Mouse (Mus musculus) heart, adult 8-10 months (tissue): ENCODE data around the gene Psma4. TPM values are rescaled to one million over a fixed set of nuclear protein-coding genes. Genes with fewer than 3 reads are reported as not detected.
"Not testable (repeated sequence)": the region's sequence is repeated elsewhere in the genome, so short reads cannot be mapped to it uniquely, and the experiment has no call there.

Experiments
- DNase-seq: peaks from one replicate; pipeline ENCODE4 v3.0.0; 2022; ENCODE audit warnings: low spot score
- total RNA-seq, 4 experiments: library from RNA; stranded (reverse); gene quantifications; 2 replicates each; pipeline ENCODE4 v1.2.4; 2022

The Psma4 gene
- total RNA-seq = 100 to 1,000 TPM; 112 to 128 (median 120) TPM

DNA sequence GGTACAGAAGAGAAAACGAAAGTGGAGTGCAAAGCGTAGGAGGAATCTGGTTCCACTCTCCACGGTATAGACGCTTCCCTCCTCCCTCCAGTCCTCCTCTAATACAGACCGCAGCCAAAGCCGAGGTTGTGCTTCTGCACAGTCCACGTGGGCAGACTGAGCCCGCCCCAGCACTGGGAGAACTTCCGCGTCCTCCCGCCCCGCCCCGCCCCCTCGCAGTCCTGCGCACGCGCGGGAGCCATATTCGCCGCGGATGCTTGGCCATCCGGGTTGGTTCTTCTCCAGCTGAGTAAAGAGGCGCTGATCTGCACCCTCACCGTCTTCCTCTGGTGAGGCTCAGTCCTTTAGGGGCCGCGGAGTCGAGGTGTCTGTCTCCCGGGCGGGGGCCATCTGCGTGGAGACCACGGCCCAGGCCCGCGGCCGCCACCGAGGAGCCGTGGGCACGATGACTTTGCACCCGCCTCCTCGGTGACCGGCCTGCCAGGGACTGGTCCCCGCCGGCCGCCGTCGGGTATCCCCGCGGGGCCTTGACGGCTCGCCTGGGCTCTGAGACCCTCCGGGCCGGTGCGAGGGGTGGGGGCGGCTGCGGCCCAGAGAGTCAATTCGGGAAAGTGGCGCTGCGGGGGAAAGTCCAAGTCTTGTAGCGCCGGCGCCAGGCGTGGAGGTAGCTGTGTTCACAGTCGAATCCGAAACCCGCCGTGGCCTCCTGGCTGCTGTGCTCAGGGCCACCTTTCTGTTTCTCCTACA, at the start of gene Psma4, which contains the start of gene AY074887:
Gene Psma4 (plus strand): TSS at position 216 of the 747 bp plus-strand sequence.
Gene AY074887 (minus strand): TSS at position 424 of the 747 bp plus-strand sequence.
- DNase-seq = peak; percentile 88

DNA sequence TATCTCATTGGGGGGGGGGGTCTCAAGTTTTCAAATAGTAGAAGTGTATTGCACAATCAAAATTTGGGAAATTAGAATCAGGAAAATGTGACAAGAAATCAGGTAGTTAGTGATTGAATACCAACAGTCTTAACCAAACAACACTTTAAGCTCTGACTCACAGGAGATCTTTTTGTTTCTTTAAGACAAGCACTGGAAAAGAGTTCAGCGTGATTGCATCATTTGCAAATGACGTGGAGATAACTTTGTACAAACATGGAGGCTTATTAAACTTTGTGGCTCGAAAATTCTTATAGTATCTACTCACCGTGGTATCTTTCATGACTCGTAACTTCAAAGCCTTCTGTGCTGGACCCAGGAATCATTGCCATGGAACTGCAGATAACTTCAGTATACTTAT, 41.1 kb upstream of the Psma4 start:
- no peak for DNase-seq

DNA sequence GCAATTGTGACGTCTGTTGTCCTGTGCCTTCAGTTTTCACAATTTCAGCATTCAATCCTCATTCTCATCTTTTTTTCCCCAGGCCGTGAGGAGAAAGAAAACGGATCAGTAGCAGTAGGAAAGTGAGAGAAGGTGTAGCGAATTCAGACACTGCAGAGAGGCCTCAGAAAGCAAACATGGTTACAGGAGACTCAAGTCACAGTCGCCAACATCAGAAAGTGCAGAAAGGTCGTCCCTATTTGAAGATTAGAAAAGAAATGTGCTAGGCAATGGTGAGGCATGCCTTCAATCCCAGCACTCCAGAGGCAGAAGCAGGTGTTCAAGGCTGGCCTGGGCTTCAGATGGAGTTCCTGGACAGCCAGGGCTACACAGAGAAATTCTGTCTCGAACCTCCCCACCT, 35.0 kb upstream of the Psma4 start:
- DNase-seq = no peak

DNA sequence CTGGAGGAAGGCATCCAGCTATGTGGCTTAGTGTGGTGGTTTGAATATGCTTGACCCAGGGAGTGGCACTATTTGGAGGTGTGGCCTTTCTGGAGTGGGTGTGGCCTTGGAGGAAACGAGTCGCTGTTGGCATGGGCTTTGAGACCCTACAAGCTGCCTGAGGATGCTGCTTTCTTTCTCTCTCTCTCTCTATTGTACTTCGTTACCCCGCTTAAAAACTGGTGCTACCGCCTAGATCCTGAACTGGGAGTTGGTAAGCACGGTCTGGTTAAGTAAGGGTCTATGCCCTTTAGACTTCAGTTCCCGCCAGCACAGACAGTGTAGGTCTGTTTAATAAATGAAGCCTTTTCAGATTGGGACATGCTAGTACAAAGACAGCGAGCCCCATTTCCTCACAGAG, 34.2 kb upstream of the Psma4 start:
- no peak for DNase-seq

DNA sequence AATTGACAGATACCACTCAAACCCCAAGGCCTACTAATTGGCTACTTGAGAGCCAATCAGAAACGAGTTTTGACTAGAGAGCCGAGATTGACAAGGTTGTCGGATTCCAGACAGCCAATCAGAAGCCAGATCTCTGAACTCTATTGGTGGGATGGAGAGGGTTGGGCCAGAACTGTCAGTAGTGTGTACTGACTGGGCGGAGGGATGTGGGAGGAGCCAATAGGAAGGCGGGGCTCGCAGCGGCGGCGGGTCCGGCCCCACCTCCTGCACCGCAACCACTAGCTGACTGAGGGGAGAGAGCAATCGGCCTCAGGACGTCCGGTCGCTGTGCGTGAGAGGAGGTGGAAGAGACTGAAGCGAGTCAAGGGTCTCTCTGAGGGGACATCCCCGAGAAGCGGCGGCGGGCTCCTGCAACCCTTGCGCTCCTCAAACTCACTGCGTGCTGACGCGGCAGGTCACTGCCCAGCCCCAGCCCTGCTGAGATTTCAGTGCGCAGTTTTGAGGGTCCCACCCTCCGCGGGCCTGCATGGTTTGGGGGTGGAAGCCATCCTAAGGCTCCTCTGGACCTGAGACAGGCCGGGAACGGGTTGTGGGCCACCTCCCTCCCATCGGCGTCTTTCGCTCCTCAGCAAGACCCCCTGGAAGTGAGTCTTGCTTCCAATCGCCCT, 33.4 kb upstream of the Psma4 start, which contains the start of gene Hykk:
Gene Hykk (plus strand): TSS at position 274 of the 668 bp plus-strand sequence.
- peak; percentile 90 for DNase-seq

DNA sequence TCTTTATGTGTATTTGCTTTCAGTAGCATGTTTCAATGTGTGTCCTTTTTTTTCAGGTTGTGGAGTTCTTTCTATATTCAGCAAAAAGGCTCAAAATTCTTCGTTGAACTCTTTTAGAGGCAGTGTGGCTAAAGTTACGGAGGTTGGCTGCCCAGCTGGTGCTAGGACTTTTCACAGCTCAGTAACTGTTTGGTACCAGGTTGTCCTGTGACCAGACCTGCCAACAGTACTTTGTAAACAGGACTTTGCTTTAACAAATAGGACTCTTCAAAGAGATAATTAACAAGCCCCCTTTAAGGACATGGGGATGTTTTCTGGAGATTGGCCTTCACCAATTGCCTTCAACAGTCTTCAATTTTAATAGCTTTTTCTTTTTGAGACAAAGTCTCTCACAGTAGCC, 32.4 kb upstream of the Psma4 start:
- DNase-seq = no peak

DNA sequence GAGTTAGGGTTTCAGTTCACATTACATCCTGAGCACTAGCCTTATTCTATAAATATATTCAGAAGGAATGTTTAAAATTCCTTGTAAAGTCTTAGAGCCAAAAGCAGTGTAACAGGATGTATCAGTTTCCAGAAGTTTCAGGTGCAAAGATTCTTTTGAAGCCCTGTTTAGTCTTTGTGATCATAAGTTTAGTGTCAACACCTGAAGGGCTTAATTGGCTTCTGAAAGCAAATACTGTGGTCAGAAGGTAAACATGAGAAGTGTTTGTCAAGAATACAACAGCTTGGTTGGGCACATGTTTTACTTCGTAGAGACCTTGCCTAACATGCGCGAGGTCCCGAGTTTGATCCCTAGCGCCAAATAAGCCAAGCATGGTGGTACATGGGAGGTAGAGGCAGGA, 31.8 kb upstream of the Psma4 start:
- DNase-seq = no peak

DNA sequence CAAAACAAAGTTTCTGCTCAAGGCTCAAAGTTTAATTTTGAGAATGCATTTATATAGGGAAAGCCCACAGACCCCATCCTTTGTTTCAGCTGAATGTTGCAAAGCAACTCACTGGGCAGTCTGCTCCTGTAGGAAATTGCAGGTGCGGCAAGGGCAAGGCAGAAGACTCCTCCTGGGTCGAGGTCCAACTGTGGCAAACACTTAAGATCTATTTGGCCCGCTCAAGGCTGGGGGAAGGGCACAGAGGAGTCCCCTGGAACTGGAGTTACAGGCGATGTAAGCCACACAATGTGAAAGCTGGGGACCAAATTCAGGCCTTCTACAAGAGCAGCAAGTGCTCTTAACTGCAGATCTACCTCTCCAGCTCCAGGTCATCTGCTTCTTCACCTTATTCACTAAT, 30.6 kb upstream of the Psma4 start:
- no peak for DNase-seq

DNA sequence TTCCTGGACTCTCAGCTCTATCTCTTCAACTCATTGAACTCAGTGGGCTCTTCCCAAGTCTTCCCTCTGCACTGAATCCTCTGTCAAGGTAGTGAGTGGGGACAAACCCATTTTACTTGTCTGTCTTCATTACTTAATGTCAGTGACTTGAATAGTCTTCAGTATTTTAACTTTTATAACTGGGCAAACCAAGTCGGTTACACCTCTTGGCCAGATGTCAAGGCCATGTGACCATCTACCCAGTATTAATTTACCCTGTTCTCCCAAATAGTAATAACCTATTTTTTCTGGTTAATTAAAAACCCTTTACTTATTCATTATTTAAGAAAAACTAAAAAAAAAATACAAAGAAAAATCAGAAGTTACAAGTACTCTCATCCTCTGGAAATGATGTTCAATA, 19.8 kb upstream of the Psma4 start:
- DNase-seq = no peak

DNA sequence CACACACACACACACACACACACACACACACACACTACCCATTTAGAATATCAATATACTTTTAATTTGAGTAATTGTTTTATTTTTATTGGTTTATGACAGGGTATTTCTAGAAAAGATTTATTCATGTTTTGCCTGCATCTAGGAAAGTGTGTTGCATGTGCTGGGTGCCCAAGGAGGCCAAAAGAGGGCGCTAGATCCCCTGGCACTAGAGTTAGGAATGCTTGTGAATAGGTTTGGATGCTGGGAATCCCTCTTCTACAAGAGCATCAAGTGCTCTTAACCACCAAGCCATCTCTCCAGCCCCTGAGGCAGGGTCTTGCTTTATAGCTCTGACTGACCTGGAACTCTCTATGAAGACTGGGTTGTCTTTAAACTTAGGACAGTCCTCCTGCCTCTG, 18.8 kb upstream of the Psma4 start:
- DNase-seq = no peak

DNA sequence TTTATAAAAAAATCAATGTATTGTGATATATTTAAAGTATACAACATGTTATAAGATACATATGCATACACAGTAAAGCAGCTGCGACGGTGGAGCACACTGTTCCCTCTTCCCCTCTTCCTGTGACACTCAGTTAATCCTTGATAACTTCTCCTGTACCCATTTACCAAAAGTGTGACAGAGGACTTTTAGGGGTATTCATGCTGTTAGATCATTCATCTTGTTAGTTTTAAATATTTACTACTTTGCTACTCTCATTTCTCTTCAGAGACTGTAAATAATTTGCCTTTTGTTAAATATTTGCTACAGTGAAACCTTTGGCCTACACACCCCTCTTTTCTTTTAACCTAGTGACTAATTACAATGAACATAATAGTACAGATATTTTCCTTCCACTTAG, 18.2 kb upstream of the Psma4 start:
- DNase-seq = no peak

DNA sequence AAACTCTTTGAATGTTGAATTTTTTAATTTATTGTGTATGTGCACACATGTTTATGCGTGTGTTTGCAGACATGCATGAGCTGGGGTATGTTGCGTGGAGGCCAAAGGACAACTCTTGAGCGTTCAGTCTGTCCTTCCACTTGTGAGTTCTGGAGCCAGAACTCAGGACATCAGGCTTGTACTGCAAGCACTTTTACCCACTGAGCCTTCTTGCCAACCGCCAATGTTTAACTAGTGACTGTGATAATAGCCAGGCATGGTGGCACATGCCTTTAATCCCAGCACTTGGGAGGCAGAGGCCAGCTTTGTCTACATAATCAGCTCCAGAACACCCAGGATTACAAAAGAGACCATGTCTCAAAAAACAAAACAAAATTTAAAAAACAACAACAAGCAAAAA, 8.5 kb upstream of the Psma4 start:
- no peak for DNase-seq

DNA sequence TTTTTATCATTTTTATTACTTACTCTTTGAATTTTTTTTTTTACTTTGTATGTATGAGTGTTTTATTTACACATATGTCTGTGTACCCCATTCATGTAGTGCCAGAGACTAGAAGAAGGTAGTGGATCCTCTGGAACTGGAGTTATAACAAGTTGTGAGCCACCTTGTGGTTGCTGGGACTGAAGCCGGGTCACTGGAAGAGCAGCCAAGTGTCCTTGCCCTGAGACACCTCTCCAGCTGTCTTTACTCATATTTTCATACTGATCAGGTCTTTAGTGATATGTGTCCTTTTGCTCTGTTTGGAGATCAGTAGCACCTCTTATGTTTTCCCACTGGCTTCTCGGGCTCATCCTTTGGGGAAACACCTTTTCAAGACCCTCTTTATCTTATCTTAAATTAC, 6.1 kb upstream of the Psma4 start:
- DNase-seq = no peak

DNA sequence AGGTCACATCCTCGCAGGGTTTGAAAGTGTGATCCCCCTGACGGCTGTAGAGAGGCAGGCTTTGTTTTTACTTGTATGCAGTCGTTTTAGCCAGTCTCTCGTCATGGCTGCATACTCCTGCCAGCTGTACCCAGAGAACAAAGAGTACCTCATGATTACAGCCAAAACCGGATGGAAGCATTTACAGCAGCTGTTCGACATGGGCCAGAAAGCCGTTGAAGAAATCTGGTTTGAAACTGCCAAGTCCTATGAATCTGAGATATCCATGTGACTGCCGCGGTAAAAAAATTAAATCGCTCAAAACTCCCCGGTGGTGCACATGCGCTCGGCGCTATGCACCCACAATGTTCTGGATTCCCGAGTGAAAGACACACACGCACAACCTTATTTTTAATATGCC, 4.3 kb upstream of the Psma4 start:
- DNase-seq = no peak

DNA sequence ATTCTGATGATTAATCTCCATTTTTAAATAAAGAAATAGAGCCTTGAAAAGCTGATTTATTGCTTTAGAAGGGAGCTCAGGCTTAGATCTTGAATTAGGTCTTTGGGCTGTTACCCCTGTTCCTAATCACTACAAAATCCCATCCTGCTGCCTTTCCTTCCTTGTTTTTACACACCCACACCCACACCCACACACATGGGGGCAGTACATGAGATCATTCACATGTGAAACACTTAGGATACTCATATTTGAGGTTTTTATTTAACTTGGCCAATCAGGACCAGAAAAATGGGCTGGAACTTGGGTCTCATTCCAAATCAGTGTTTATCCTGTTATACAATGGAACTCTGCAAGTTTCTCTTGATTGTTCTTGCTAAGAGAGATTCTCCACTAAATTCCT, 1.1 kb upstream of the Psma4 start:
- DNase-seq = no peak

DNA sequence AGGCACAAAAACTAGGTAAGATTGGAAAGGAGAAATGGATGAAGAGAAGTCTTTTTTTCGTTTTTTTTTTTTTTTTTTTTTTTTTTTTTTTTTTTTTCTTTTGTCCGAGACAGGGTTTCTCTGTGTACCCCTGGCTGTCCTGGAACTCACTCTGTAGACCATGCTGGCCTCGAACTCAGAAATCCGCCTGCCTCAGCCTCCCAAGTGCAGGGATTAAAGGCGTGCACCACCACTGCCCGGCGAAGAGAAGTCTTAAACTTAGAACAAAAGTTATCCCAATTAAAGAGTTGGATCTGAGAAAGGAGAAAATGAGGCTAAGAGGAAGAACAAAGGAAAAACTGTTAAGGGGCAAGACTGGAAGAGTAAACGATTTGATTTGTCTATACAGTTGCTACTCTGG, 428 bp upstream of the Psma4 start:
- not testable (repeated sequence) for DNase-seq

DNA sequence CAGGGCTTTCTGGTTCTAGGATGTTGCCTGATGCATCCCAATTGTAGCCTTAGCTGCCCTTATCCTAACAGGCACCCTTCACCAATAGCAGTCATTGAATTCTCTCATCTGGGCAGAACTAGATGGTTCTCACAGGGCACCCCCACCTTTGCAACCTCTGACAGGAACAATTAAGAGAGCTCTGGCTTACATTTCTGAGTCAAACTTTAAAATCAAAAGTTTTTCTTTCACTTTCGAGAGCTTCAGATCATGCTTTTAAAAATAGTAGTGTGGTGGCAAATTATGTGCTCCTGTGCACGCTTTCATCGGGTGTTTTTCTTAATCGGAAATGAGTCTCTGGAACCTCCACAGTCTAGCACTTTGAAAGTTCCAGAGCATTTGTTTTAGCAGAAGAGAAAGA, 10.5 kb downstream of the Psma4 start:
- DNase-seq = no peak

DNA sequence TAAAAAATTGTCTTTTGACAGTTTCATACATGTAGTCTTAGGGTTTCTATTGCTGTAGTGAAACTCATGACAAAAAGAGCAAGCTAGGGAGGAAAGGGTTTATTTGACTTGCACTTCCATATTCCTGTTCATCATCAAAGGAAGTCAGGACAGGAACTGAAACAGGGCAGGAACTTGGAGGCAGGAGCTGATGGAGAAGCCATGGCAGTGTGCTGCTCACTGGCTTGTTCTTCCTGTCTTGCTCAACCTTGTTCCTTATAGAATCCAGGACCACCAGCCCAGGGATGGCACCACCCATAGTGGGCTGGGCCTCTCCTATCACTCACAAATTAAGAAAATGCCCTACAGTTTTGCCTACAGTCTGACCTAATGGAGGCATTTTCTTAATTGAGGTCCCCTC, 13.1 kb downstream of the Psma4 start:
- no peak for DNase-seq

DNA sequence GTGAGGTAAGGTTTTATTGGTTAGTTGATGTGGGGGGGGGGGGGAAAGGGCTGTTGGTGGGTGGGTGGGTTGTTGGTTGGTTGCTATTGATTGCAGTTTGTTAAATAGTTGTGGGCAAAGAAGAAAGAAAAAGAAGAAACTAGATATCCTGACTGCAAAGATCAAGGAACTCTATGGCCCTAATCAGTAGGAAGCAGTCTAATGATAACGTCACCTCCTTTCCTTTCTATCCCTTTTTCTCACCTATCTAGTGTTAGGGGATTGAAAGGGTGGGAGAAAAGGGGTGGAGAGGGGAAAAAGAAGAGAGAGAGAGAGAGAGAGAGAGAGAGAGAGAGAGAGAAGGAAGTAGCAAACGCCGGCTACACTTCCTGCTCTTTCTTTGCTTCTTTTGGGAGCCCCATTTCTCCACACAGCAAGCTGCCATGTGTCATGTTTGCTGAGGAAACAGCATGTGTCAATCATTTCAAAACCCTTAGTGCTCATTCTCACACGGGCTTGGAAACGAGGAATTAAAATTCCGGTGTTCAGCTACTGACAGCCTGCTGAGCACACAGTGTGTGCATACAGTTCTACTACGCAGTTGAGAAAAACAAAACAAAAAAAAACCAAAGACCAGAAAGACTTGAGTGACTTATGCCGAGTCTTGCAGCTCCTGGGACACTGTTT, 19.5 kb downstream of the Psma4 start:
- no peak for DNase-seq

DNA sequence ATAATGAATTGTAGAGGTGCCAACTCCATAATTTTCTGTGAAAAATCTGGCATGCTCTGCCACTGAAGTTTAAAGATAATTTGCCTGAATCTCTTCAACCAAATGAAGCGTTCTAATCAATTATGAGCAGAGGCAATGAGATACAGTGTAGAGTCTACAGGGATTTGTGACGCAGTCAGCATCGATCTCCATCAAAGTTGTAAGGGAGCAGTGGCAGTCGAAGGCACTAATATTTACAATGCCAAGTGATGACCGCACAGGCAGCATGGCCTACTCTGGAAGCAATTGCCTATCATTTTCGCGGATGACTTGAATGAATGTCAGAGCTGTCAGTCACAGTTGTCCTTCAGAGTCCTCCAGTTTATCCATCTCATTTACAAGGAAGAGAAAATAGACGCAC, 30.1 kb downstream of the Psma4 start, which contains the start of gene Chrna5:
Gene Chrna5 (plus strand): TSS at position 207 of the 400 bp plus-strand sequence.
- DNase-seq = no peak

DNA sequence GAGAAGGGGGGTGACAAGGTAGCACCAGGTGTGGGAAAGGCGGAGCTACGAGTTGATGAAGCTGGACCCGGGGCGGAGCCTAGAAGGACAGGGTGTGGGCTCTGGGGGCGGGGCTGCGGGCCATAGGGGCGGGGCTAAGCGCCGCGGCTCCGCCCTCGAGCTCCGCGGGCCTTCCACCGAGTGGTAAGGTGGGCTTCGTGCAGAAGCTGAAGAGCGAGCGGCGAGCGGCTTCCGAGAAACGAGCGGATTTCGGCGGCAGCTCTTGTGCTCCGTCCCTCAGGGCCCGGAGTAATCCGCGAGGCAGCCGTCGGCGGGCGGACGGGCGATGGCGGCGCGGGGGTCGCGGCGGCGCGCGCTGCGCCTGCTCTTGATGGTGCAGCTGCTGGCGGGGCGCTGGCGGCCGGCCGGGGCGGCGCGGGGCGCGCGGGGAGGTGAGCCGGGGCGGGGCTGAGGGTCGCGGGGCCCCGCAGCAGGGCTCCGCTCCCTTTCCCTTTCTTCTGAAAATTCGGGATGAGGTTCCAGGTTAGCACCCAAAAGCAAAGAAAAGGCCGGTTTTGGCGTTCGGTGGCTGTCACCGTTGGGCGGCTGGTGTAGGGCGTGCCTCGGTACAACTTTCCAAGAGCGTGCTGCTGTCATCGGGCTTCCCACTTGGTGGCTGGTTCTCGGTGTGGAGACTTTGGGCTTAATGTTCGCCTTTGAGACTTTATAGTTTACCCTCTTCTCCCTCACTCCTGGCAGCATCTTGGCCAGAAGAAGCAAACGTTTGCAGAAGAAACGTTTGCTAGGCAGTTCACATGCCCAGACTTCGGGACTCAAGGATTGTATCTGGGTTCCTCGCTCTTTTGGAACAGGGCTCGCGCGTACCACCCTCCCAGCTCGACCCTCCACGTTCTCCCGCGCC, 31.0 kb downstream of the Psma4 start:
- DNase-seq = no peak

DNA sequence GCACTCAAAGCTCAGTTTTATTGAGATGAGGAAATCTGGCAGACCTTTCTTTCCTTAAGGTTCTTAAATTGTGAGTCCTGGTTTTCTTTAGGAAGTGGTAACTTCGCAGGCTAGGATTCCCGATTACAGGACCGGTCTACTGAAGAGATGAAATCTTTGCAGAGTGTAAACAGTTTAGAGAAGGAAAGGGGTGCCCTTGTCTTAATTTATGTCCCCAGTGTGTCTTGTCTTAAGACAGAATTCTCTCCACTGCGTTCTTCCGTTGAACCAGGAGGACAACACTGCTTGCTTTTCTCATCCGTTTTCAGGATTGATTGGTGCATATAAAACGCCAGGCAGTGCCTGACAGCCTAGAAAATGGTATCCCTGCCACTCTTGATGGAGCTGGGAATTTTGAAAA, 31.8 kb downstream of the Psma4 start:
- DNase-seq = no peak
